Mouse (Mus musculus): ENCODE results near the gene Zfp346. TPM values are rescaled to one million over a fixed set of nuclear protein-coding genes. Genes with fewer than 3 reads are reported as not detected.

Zfp346 gene
- polyA plus RNA-seq, 1 experiment from 2014 or later, result 23.1 TPM

DNA sequence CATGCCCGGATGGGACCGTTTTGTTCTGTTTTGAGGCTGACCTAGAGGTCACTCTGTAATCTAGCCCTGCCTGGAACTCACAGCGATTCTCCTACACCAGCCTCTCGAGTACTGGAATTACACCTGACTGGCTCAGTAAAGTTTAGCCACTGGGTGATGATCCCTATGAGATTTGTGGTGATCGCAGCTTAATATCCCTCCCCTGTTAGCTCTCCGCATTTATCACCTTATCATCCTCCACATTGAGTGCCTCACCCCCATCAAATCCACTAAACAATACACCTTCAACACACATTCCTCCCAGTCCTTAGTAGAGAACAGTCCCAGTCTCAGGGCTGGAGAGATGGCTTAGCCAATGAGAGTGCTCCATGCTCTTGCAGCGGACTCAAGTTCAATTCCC is 57.3 kb downstream of the Zfp346 start:
- no peak overlapping the region for H3K4me3 ChIP-seq
- 68% methylated on average over 7 of the region's 7 CpGs for WGBS
- no peak overlapping the region for H3K9ac ChIP-seq

GRCm38 (mm10) chr13:55163553-55163952 is 58.4 kb downstream of the Zfp346 start:
- H3K27ac ChIP-seq, result no peak overlapping the region
- WGBS, result 67% methylated on average over 5 of the region's 5 CpGs
- no peak overlapping the region for H3K9ac ChIP-seq
- no peak overlapping the region for H3K4me2 ChIP-seq
- no peaks in the 10 kb centered on the region for H3K27me3 ChIP-seq
- no peaks in the 10 kb centered on the region for H3K9me3 ChIP-seq (replicated peaks)
- H3K4me3 ChIP-seq, result no peak overlapping the region
- H3K4me1 ChIP-seq, result peaks cover under 1% of the 10 kb centered on the region; the same call in 1 of the 2 replicates
- no peak for ATAC-seq
- H3K36me3 ChIP-seq (ENCODE audit: poor library complexity, severe bottlenecking), result no peaks in the 10 kb centered on the region

More for the DNA sequence above, 57.3 kb downstream of the Zfp346 start:
- Histone ChIP-seq H3K27me3 (no peaks in the 10 kb centered on the region), H3K27ac (no peak overlapping the region), H3K4me2 (no peak overlapping the region), H3K9me3 (replicated peaks) (no peaks in the 10 kb centered on the region), H3K36me3 (ENCODE audit: poor library complexity, severe bottlenecking) (no peaks in the 10 kb centered on the region), H3K4me1 (no peaks in the 10 kb centered on the region)
- ATAC-seq, result no peak

DNA sequence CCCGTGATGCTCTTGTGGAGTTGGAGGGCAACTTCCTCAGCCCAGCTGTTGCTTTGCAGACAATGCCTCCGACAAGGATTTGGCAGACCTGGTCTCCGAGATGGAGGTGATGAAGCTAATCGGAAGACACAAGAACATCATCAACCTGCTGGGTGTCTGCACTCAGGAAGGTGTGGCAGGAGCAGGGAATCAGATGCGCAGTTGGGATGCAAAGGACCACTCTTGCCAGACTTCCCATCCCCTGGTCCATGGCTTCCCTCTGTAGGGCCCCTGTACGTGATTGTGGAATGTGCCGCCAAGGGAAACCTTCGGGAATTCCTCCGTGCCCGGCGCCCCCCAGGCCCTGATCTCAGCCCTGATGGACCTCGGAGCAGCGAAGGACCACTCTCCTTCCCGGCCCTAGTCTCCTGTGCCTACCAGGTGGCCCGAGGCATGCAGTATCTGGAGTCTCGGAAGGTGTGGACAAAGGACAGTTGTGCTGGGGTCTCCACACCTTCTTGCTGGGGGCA is 60.8 kb downstream of the Zfp346 start:
- H3K27me3 ChIP-seq, result no peaks in the 10 kb centered on the region
- 0 out of 2 replicates have a peak, but pooled peaks cover 3% of the 10 kb centered on the region for H3K9me3 ChIP-seq (replicated peaks)
- no peaks in the 10 kb centered on the region for H3K36me3 ChIP-seq (ENCODE audit: poor library complexity, severe bottlenecking)
- no peak overlapping the region for H3K9ac ChIP-seq
- H3K27ac ChIP-seq, result no peak overlapping the region
- 90% methylated on average over 16 of the region's 16 CpGs for WGBS
- H3K4me3 ChIP-seq, result no peak overlapping the region
- H3K4me2 ChIP-seq, result no peak overlapping the region
- H3K4me1 ChIP-seq, result peaks cover 10% of the 10 kb centered on the region
- ATAC-seq, result no peak

- 86% methylated on average over 32 of the region's 32 CpGs for WGBS
- no peak for ATAC-seq
- Histone ChIP-seq H3K4me1 (peaks cover 21% of the 10 kb centered on the region), H3K36me3 (ENCODE audit: poor library complexity, severe bottlenecking) (no peaks in the 10 kb centered on the region), H3K9me3 (replicated peaks) (0 out of 2 replicates have a peak, but pooled peaks cover 3% of the 10 kb centered on the region), H3K4me3 (no peak overlapping the region), H3K27ac (no peak overlapping the region), H3K9ac (no peak overlapping the region), H3K4me2 (no peak overlapping the region), H3K27me3 (no peaks in the 10 kb centered on the region)
These were observed 62.0 kb downstream of the Zfp346 start for GRCm38 (mm10) chr13:55166806-55167725.

- H3K36me3 ChIP-seq (ENCODE audit: poor library complexity, severe bottlenecking), result no peaks in the 10 kb centered on the region
- no peak overlapping the region for H3K4me2 ChIP-seq
- no peak for ATAC-seq
- H3K4me1 ChIP-seq, result peaks cover 26% of the 10 kb centered on the region
- H3K27me3 ChIP-seq, result no peaks in the 10 kb centered on the region
- H3K4me3 ChIP-seq, result no peak overlapping the region
- no peak overlapping the region for H3K27ac ChIP-seq
- 81% methylated on average over 11 of the region's 11 CpGs for WGBS
- H3K9me3 ChIP-seq (replicated peaks), result 0 out of 2 replicates have a peak, but pooled peaks cover 3% of the 10 kb centered on the region
- H3K9ac ChIP-seq, result no peak overlapping the region
These were observed 62.7 kb downstream of the Zfp346 start for GRCm38 (mm10) chr13:55167798-55168197.

GRCm38 (mm10) chr13:55168255-55168654 is 63.1 kb downstream of the Zfp346 start:
- 97% methylated on average over 5 of the region's 5 CpGs for WGBS
- no peak for ATAC-seq
- Histone ChIP-seq H3K27ac (0 out of 2 replicates have a peak overlapping the region, but pooled peaks have one; percentile 25), H3K4me1 (peaks cover 26% of the 10 kb centered on the region), H3K4me2 (no peak overlapping the region), H3K4me3 (no peak overlapping the region), H3K9me3 (replicated peaks) (0 out of 2 replicates have a peak, but pooled peaks cover 3% of the 10 kb centered on the region), H3K9ac (no peak overlapping the region), H3K27me3 (no peaks in the 10 kb centered on the region), H3K36me3 (ENCODE audit: poor library complexity, severe bottlenecking) (no peaks in the 10 kb centered on the region)

DNA sequence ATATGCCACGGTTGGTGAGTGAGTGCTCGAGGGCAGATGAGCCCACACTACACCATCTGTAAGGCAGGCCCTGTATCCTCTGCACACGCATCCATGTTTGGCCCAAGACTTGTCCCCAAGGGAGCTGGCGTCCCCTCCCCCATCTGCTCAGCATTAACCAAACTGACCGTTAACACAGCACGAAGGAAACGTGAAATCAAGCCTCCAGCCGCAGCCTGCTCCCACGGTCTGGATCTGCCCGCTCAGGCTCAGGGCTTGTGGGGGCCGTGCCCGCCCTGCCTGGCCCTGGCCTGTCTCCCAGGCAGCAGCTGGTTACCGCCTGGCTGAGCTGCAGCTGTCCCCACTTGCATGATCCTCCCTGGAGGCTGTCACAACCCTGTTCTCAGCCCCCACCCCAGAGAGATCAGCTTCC is 63.9 kb downstream of the Zfp346 start:
- H3K4me1 ChIP-seq, result peaks cover 26% of the 10 kb centered on the region
- 69% methylated on average over 13 of the region's 13 CpGs for WGBS
- no peaks in the 10 kb centered on the region for H3K27me3 ChIP-seq
- H3K4me3 ChIP-seq, result no peak overlapping the region
- peak; percentile 72 for ATAC-seq
- H3K36me3 ChIP-seq (ENCODE audit: poor library complexity, severe bottlenecking), result no peaks in the 10 kb centered on the region
- H3K27ac ChIP-seq, result peak overlapping the region; percentile 59
- no peak overlapping the region for H3K4me2 ChIP-seq
- no peak overlapping the region for H3K9ac ChIP-seq
- H3K9me3 ChIP-seq (replicated peaks), result 0 out of 2 replicates have a peak, but pooled peaks cover 3% of the 10 kb centered on the region

- H3K36me3 ChIP-seq (ENCODE audit: poor library complexity, severe bottlenecking), result no peaks in the 10 kb centered on the region
- H3K4me2 ChIP-seq, result peak overlapping the region; percentile 48
- H3K4me1 ChIP-seq, result peaks cover 26% of the 10 kb centered on the region
- ATAC-seq, result peak; percentile 85
- H3K9me3 ChIP-seq (replicated peaks), result 0 out of 2 replicates have a peak, but pooled peaks cover 3% of the 10 kb centered on the region
- peak overlapping the region; percentile 82 for H3K27ac ChIP-seq
- no peaks in the 10 kb centered on the region for H3K27me3 ChIP-seq
- H3K4me3 ChIP-seq, result peak overlapping the region; percentile 10; the same call in 1 of the 2 replicates
- H3K9ac ChIP-seq, result peak overlapping the region; percentile 34
- 14% methylated on average over 26 of the region's 26 CpGs for WGBS
These were observed 66.6 kb downstream of the Zfp346 start for GRCm38 (mm10) chr13:55171517-55172335.

GRCm38 (mm10) chr13:55172336-55172770 is 67.2 kb downstream of the Zfp346 start:
- peak overlapping the region; percentile 82; the same call in 1 of the 2 replicates for H3K27ac ChIP-seq
- no peak for ATAC-seq
- H3K9ac ChIP-seq, result no peak overlapping the region
- H3K9me3 ChIP-seq (replicated peaks), result 0 out of 2 replicates have a peak, but pooled peaks cover 3% of the 10 kb centered on the region
- no peak overlapping the region for H3K4me3 ChIP-seq
- H3K27me3 ChIP-seq, result no peaks in the 10 kb centered on the region
- H3K36me3 ChIP-seq (ENCODE audit: poor library complexity, severe bottlenecking), result no peaks in the 10 kb centered on the region
- H3K4me1 ChIP-seq, result peaks cover 26% of the 10 kb centered on the region
- peak overlapping the region; percentile 48; the same call in 1 of the 2 replicates for H3K4me2 ChIP-seq
- 42% methylated on average over 7 of the region's 7 CpGs for WGBS

GRCm38 (mm10) chr13:55174347-55174746 is 69.2 kb downstream of the Zfp346 start:
- 72% methylated on average over 11 of the region's 11 CpGs for WGBS
- H3K4me2 ChIP-seq, result no peak overlapping the region

DNA sequence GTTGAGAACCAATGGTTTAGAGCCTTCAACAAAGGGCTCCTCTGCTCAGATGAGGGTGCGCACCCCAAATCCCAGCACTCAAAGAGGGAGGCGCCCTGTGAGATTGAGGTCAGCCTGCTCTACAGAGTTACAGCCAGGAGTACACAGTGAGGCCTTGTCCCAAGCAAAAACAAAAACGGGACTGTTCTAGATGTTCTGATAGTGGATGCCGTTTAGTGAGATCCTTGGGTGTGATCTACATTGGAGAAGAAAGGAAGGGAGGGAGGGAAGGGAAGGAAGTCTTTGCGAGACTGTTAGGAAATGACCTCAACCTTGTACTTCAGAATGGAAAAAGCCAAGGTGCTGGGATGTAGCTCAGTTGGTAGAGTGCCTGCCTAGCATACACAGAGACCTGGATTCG is 71.2 kb downstream of the Zfp346 start:
- H3K9ac ChIP-seq, result no peak overlapping the region

More at GRCm38 (mm10) chr13:55174347-55174746, 69.2 kb downstream of the Zfp346 start:
- ATAC-seq, result no peak
- H3K4me3 ChIP-seq, result no peak overlapping the region
- no peaks in the 10 kb centered on the region for H3K27me3 ChIP-seq
- H3K4me1 ChIP-seq, result peaks cover 17% of the 10 kb centered on the region
- no peaks in the 10 kb centered on the region for H3K36me3 ChIP-seq (ENCODE audit: poor library complexity, severe bottlenecking)
- H3K9ac ChIP-seq, result no peak overlapping the region
- H3K9me3 ChIP-seq (replicated peaks), result 0 out of 2 replicates have a peak, but pooled peaks cover 3% of the 10 kb centered on the region
- no peak overlapping the region for H3K27ac ChIP-seq

More for the DNA sequence above, 71.2 kb downstream of the Zfp346 start:
- Histone ChIP-seq H3K4me2 (no peak overlapping the region), H3K4me3 (no peak overlapping the region), H3K9me3 (replicated peaks) (no peaks in the 10 kb centered on the region), H3K27me3 (no peaks in the 10 kb centered on the region), H3K4me1 (peaks cover 12% of the 10 kb centered on the region), H3K27ac (no peak overlapping the region), H3K36me3 (ENCODE audit: poor library complexity, severe bottlenecking) (no peaks in the 10 kb centered on the region)
- no peak for ATAC-seq
- WGBS, result 93% methylated on average over 6 of the region's 6 CpGs
